Comparison of ENCODE assay signal across 10 mouse cellular contexts in the genomic region with DNA sequence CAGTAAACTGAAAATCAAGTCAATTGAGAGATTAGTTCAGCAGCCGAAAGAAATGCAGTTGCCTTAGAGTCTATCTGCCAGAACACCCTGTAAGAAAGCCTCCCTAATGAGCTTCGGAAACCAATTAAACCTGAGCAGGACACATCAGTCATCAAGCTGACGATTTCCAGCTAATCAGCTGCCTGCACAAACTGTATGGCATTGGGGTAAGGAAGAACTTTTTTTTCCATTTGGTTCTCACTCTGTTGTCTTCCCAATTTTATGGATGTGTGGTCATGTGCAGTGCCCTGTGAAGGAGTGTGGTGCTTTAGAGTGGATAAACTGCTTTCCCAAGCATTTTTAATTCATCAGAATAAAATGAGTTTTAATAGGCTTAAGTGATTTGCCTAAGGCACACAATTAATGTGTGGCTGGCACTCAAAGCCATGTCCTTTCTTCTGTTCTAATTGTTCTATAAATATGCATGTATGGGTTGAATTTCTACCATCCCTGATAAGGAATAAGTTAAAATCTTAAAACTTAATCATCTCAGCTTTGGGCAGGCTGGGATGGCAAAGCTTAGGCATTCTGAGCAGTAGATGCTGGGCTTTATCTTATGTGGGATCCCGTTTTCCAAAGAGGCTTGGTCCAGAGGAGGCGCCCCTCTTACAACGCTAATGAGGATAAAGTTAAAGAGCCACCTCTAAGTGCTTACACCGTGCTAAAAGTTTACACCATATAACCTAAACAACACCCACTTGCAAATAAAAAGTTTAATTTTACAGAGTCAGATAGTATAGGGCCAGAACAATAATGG.
DNase-seq lines count a peak whose midpoint lies in the region; ATAC-seq lines count a peak whose summit lies in the region.
"Had no signal": no experiment of that assay in that cellular context is flagged by ENCODE, and none has a peak within 500 bp of the region (broad histone marks: within the 10 kb centered on the region; RNA-seq: fewer than 3 reads in every experiment).

No protein-coding gene starts in this region.

- H3K36me3 ChIP-seq in neural tube, embryonic 12.5 days = no peaks in the 10 kb centered on the region
- H3K36me3 ChIP-seq in neural tube, embryonic 15.5 days = no peaks in the 10 kb centered on the region
- no peaks in the 10 kb centered on the region for H3K36me3 ChIP-seq in forebrain, embryonic 16.5 days (ENCODE audit: control insufficient read depth, insufficient read depth)
- H3K36me3 ChIP-seq in midbrain, embryonic 14.5 days (ENCODE audit: control insufficient read depth, insufficient read depth, low read length) = no peaks in the 10 kb centered on the region
- H3K36me3 ChIP-seq: limb, embryonic 15.5 days had no signal

- DNase-seq in midbrain, embryonic 14.5 days = peak; percentile 59
- DNase-seq in thymus, postnatal 0 days (ENCODE audit: low spot score) = no peak
- DNase-seq in adrenal gland, adult (ENCODE audit: inconsistent age in 2 of 2, low spot score in 1 of 2) = no peak
- DNase-seq in thymus, postnatal 36 days = no peak
- DNase-seq: adrenal gland, postnatal 10 days; cerebellum, adult 11-12 months had no signal

- H3K4me3 ChIP-seq in neural tube, embryonic 12.5 days = no peak overlapping the region
- no peak overlapping the region for H3K4me3 ChIP-seq in neural tube, embryonic 15.5 days (replicated peaks)
- no peak overlapping the region for H3K4me3 ChIP-seq in forebrain, embryonic 16.5 days (replicated peaks; ENCODE audit: low read length)
- no peak overlapping the region for H3K4me3 ChIP-seq in midbrain, embryonic 14.5 days (replicated peaks; ENCODE audit: low read depth, low read length)
- H3K4me3 ChIP-seq: limb, embryonic 15.5 days had no signal

- WGBS in neural tube, embryonic 12.5 days = 76% methylated on average over 7 of the region's 7 CpGs
- WGBS in neural tube, embryonic 15.5 days = 67% methylated on average over 7 of the region's 7 CpGs
- 8% methylated on average over 7 of the region's 7 CpGs for WGBS in forebrain, embryonic 16.5 days
- 27% methylated on average over 7 of the region's 7 CpGs for WGBS in midbrain, embryonic 14.5 days

- no peak overlapping the region for H3K9ac ChIP-seq in neural tube, embryonic 12.5 days
- H3K9ac ChIP-seq in neural tube, embryonic 15.5 days (replicated peaks) = no peak overlapping the region
- H3K9ac ChIP-seq in forebrain, embryonic 16.5 days (replicated peaks; ENCODE audit: low read depth, low read length) = no peak overlapping the region
- H3K9ac ChIP-seq in midbrain, embryonic 14.5 days (replicated peaks; ENCODE audit: low read length) = no peak overlapping the region
- H3K9ac ChIP-seq: limb, embryonic 15.5 days had no signal

- no peaks in the 10 kb centered on the region for H3K4me1 ChIP-seq in neural tube, embryonic 12.5 days
- H3K4me1 ChIP-seq in neural tube, embryonic 15.5 days = no peaks in the 10 kb centered on the region
- H3K4me1 ChIP-seq in forebrain, embryonic 16.5 days (replicated peaks; ENCODE audit: control insufficient read depth, insufficient read depth, low read length) = peaks cover 5% of the 10 kb centered on the region
- no peaks in the 10 kb centered on the region for H3K4me1 ChIP-seq in midbrain, embryonic 14.5 days (ENCODE audit: control insufficient read depth, insufficient read depth, low read length)
- H3K4me1 ChIP-seq: limb, embryonic 15.5 days had no signal

- H3K27me3 ChIP-seq in neural tube, embryonic 12.5 days (replicated peaks) = no peaks in the 10 kb centered on the region
- H3K27me3 ChIP-seq in neural tube, embryonic 15.5 days (replicated peaks) = no peaks in the 10 kb centered on the region
- H3K27me3 ChIP-seq in forebrain, embryonic 16.5 days (replicated peaks; ENCODE audit: control insufficient read depth, insufficient read depth, low read length) = no peaks in the 10 kb centered on the region
- H3K27me3 ChIP-seq in midbrain, embryonic 14.5 days (ENCODE audit: control insufficient read depth, insufficient read depth, low read length) = no peaks in the 10 kb centered on the region
- H3K27me3 ChIP-seq: limb, embryonic 15.5 days had no signal

- no peak overlapping the region for H3K27ac ChIP-seq in neural tube, embryonic 12.5 days
- H3K27ac ChIP-seq in neural tube, embryonic 15.5 days (replicated peaks) = no peak overlapping the region
- no peak overlapping the region for H3K27ac ChIP-seq in forebrain, embryonic 16.5 days (ENCODE audit: low read length)
- no peak overlapping the region for H3K27ac ChIP-seq in midbrain, embryonic 14.5 days (replicated peaks; ENCODE audit: low read depth, low read length)
- H3K27ac ChIP-seq: limb, embryonic 15.5 days had no signal

- peak; percentile 66 for ATAC-seq in neural tube, embryonic 12.5 days (ENCODE audit: low FRiP score, low read depth)
- no peak for ATAC-seq in neural tube, embryonic 15.5 days (ENCODE audit: low FRiP score)
- ATAC-seq in forebrain, embryonic 16.5 days = peak; percentile 98
- peak; percentile 79 for ATAC-seq in midbrain, embryonic 14.5 days (ENCODE audit: low FRiP score, low TSS enrichment)

- no peak overlapping the region for H3K4me2 ChIP-seq in neural tube, embryonic 12.5 days (replicated peaks)
- H3K4me2 ChIP-seq in neural tube, embryonic 15.5 days = no peak overlapping the region
- no peak overlapping the region for H3K4me2 ChIP-seq in forebrain, embryonic 16.5 days (ENCODE audit: low read length)
- no peak overlapping the region for H3K4me2 ChIP-seq in midbrain, embryonic 14.5 days (ENCODE audit: low read length)
- H3K4me2 ChIP-seq: limb, embryonic 15.5 days had no signal

- H3K9me3 ChIP-seq in neural tube, embryonic 12.5 days = no peaks in the 10 kb centered on the region
- no peaks in the 10 kb centered on the region for H3K9me3 ChIP-seq in neural tube, embryonic 15.5 days (replicated peaks)
- no peaks in the 10 kb centered on the region for H3K9me3 ChIP-seq in forebrain, embryonic 16.5 days (ENCODE audit: control insufficient read depth, low read length)
- H3K9me3 ChIP-seq in midbrain, embryonic 14.5 days (ENCODE audit: control insufficient read depth, low read length) = no peaks in the 10 kb centered on the region
- H3K9me3 ChIP-seq: limb, embryonic 15.5 days had no signal
